Mouse (Mus musculus) cerebellum, postnatal 4 days (tissue): ENCODE results near the gene Tsc22d2.

Experiments
- DNase-seq, 2 experiments: peaks; one replicate each; pipeline ENCODE4 v3.0.0; 2022; ENCODE audit warnings: low spot score in 2 of 2, mixed read lengths in 1 of 2

Gene Tsc22d2

DNA sequence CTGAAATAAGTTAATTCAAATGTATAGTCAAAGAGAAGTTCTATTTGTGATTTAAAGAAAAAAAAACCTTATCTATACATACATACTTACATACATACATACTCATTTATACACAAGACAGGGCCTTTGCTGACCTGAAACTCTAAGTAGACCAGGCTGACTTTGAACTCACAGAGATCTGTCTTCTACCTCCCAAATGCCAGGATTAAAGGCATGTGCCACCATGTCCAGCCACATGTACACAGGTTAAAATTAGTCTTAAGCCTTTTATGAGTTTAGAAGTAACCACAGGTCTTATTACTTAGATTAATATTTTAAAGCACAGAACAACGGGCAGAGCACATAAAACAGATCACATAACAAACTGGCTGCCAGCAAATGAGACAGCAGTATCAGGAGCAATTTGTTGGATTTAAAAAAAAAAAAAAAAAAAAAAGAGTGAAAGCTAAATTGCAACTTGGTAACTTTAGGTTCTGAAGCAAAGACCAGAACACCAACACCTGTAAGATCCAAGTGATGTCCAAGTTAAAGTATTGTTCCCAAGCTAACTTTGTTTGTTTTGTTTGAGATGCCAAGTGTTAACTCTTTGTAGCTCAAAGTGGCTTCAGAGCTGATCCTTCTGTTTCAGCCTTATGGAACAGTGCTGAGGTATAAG lies 101.6 kb downstream of the Tsc22d2 start:
- DNase-seq: no peak
